Mouse (Mus musculus): ENCODE measurements around the gene Igfbp3.

- TF ChIP-seq CTCF (IDR thresholded peaks at IDR 0.05; ENCODE audit: low read depth): no peak
- no peak for TF ChIP-seq EP300 (optimal IDR thresholded peaks at IDR 0.05)
Observed at GRCm38 (mm10) chr11:7192710-7193109, 21.0 kb downstream of the Igfbp3 start.

All from stomach, postnatal 0 days (tissue).